In the genomic region with DNA sequence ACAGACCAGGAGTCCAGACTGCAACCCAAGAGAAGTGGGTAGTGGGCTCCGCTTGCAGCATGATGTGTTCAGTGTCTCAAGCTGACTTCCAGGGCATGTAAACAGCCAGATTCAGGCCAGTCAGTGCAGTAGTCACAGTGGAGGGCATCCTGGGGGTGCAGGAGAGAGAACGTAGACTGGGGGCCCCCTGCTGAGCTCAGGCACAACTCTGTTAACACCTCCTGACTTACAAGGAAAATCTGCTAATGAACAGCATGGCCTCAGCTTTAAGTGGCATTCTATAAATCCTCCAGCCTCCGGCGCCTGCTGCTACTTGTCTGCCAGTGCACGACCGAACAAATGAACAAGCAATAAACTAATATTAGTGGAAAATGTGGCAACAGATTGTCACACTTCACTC, we compare ENCODE assay signal across 19 mouse cellular contexts. TPM values are rescaled to one million over a fixed set of nuclear protein-coding genes. Genes with fewer than 3 reads are reported as not detected.
DNase-seq lines count a peak whose midpoint lies in the region; ATAC-seq and TF ChIP-seq lines count a peak whose summit lies in the region.
"Had no signal": no experiment of that assay in that cellular context is flagged by ENCODE, and none has a peak within 500 bp of the region (broad histone marks: within the 10 kb centered on the region; RNA-seq: fewer than 3 reads in every experiment).

No protein-coding gene starts in this region.

- DNase-seq in embryo, embryonic 11 days: peak; percentile 37
- no peak for DNase-seq in embryo, embryonic 9.5 days (ENCODE audit: extremely low spot score)
- peak; percentile 68 to 71 for DNase-seq in cerebellum, adult 2 months
- DNase-seq in embryonic facial prominence, embryonic 10.5 days (ENCODE audit: low spot score): no peak
- DNase-seq in limb, embryonic 11.5 days (ENCODE audit: low spot score): peak; percentile 80
- DNase-seq in gastrocnemius, postnatal 36 days: no peak
- DNase-seq: adrenal gland, adult 8-10 months; lung, adult 2 months; right cerebral cortex, postnatal 25 days; thymus, postnatal 14 days had no signal

- intact Hi-C loops in gastrocnemius, postnatal 36 days (cut with DNase I): no loop called here

- H3K4me3 ChIP-seq in cerebellum, adult 2 months (replicated peaks; ENCODE audit: insufficient read depth, low read depth, low read length): no peak overlapping the region
- no peak overlapping the region for H3K4me3 ChIP-seq in embryonic facial prominence, embryonic 10.5 days
- H3K4me3 ChIP-seq in limb, embryonic 11.5 days (ENCODE audit: low read depth, low read length): no peak overlapping the region
- no peak overlapping the region for H3K4me3 ChIP-seq in kidney, embryonic 16.5 days (ENCODE audit: low read length)
- H3K4me3 ChIP-seq: forebrain, embryonic 10.5 days; heart, embryonic 13.5 days; kidney, embryonic 15.5 days had no signal

- H3K4me2 ChIP-seq in limb, embryonic 11.5 days (ENCODE audit: low read depth, severe bottlenecking): no peak overlapping the region
- H3K4me2 ChIP-seq in kidney, embryonic 16.5 days (replicated peaks; ENCODE audit: low read depth, low read length): no peak overlapping the region
- H3K4me2 ChIP-seq: heart, embryonic 13.5 days; kidney, embryonic 15.5 days; midbrain, embryonic 11.5 days had no signal

- no peak overlapping the region for H3K9ac ChIP-seq in limb, embryonic 11.5 days (ENCODE audit: low read length)
- H3K9ac ChIP-seq in kidney, embryonic 16.5 days (replicated peaks; ENCODE audit: low read length): no peak overlapping the region
- H3K9ac ChIP-seq: heart, embryonic 13.5 days; kidney, embryonic 15.5 days had no signal

- WGBS in cerebellum, adult 2 months: 35% methylated on average over 6 of the region's 6 CpGs
- WGBS in embryonic facial prominence, embryonic 10.5 days: 71% methylated on average over 6 of the region's 6 CpGs
- WGBS in limb, embryonic 11.5 days: 8% methylated on average over 6 of the region's 6 CpGs
- 58% methylated on average over 6 of the region's 6 CpGs for WGBS in kidney, embryonic 16.5 days

- H3K27ac ChIP-seq in cerebellum, adult 2 months (ENCODE audit: insufficient read depth, low read length): peak overlapping the region; percentile 84
- H3K27ac ChIP-seq in embryonic facial prominence, embryonic 10.5 days (replicated peaks): peak overlapping the region; percentile 54
- H3K27ac ChIP-seq in limb, embryonic 11.5 days (replicated peaks; ENCODE audit: low read depth, low read length): peak overlapping the region; percentile 75; the same call in 1 of the 2 replicates
- no peak overlapping the region for H3K27ac ChIP-seq in kidney, embryonic 16.5 days (ENCODE audit: low read length)
- H3K27ac ChIP-seq: forebrain, embryonic 10.5 days; heart, embryonic 13.5 days; kidney, embryonic 15.5 days; macrophage; stomach, postnatal 0 days had no signal

- no peaks in the 10 kb centered on the region for H3K27me3 ChIP-seq in cerebellum, adult 2 months (ENCODE audit: control insufficient read depth, insufficient read depth, low read length)
- no peaks in the 10 kb centered on the region for H3K27me3 ChIP-seq in embryonic facial prominence, embryonic 10.5 days (replicated peaks; ENCODE audit: low read depth, poor library complexity, severe bottlenecking)
- peaks cover 5% of the 10 kb centered on the region for H3K27me3 ChIP-seq in limb, embryonic 11.5 days (ENCODE audit: control insufficient read depth, insufficient read depth, low read length)
- H3K27me3 ChIP-seq in kidney, embryonic 16.5 days (ENCODE audit: insufficient read depth, low read length): no peaks in the 10 kb centered on the region

- H3K9me3 ChIP-seq in embryonic facial prominence, embryonic 10.5 days: no peaks in the 10 kb centered on the region
- H3K9me3 ChIP-seq in limb, embryonic 11.5 days (ENCODE audit: control insufficient read depth, low read length): no peaks in the 10 kb centered on the region
- no peaks in the 10 kb centered on the region for H3K9me3 ChIP-seq in kidney, embryonic 16.5 days (ENCODE audit: low read length)
- H3K9me3 ChIP-seq: forebrain, embryonic 10.5 days; heart, embryonic 13.5 days; kidney, embryonic 15.5 days had no signal

- no peak for TF ChIP-seq CTCF in cerebellum, adult 2 months (IDR thresholded peaks at IDR 0.05; ENCODE audit: borderline replicate concordance, insufficient read depth, low read depth, low read length)

- no peak for TF ChIP-seq POLR2A in cerebellum, adult 2 months (IDR thresholded peaks at IDR 0.05; ENCODE audit: borderline replicate concordance, insufficient read depth, low read length)

- ATAC-seq in limb, embryonic 11.5 days (ENCODE audit: insufficient number of reproducible peaks, low FRiP score, low TSS enrichment, low read depth): 0 out of 2 replicates have a peak, but pooled peaks have one; percentile 32
- no peak for ATAC-seq in inflammation-experienced regulatory T-cells, adult 6 months
- no peak for ATAC-seq in kidney, embryonic 16.5 days (ENCODE audit: low FRiP score, low TSS enrichment)

- peaks cover 41% of the 10 kb centered on the region for H3K4me1 ChIP-seq in cerebellum, adult 2 months (ENCODE audit: control insufficient read depth, insufficient read depth, low read length)
- peaks cover 47% of the 10 kb centered on the region for H3K4me1 ChIP-seq in embryonic facial prominence, embryonic 10.5 days
- peaks cover 50% of the 10 kb centered on the region for H3K4me1 ChIP-seq in limb, embryonic 11.5 days (ENCODE audit: control insufficient read depth, insufficient read depth, low read length)
- peaks cover 26% of the 10 kb centered on the region for H3K4me1 ChIP-seq in kidney, embryonic 16.5 days (ENCODE audit: insufficient read depth, low read length)

- H3K36me3 ChIP-seq in embryonic facial prominence, embryonic 10.5 days (replicated peaks): no peaks in the 10 kb centered on the region
- no peaks in the 10 kb centered on the region for H3K36me3 ChIP-seq in limb, embryonic 11.5 days (ENCODE audit: control insufficient read depth, insufficient read depth, low read length)
- no peaks in the 10 kb centered on the region for H3K36me3 ChIP-seq in kidney, embryonic 16.5 days (ENCODE audit: insufficient read depth, low read length)
- H3K36me3 ChIP-seq: forebrain, embryonic 10.5 days; heart, embryonic 13.5 days; kidney, embryonic 15.5 days had no signal

RNA-seq across cellular contexts. Expression of gene Ltbp2, which starts 33.6 kb away (rescaled TPM):
- 18.2 and 25.0 TPM in 2 replicates for polyA plus RNA-seq in cerebellum, adult 2 months (2012; rRNA removed)
- polyA plus RNA-seq in embryonic facial prominence, embryonic 10.5 days (2016; fragmentation: Nextera tagmentation; extraction: Ambion mirVana): 0.12 TPM in 1 of 2 replicates, not detected in the other
- 0.20 and 0.23 TPM in 2 replicates for polyA plus RNA-seq in limb, embryonic 11.5 days (2014; fragmentation: Nextera tagmentation; extraction: Ambion mirVana)
- not detected for polyA plus RNA-seq in inflammation-experienced regulatory T-cells, adult 6 months (2017; shearing (Covaris generic))
- polyA plus RNA-seq in kidney, embryonic 16.5 days (2015; fragmentation: Nextera tagmentation; extraction: Ambion mirVana): 0.89 and 0.98 TPM in 2 replicates
- 1 to 10 TPM in 1 of 2 experiments, under 1 TPM in 1; 0.48 to 1.5 TPM for total RNA-seq in gastrocnemius, postnatal 36 days (2021)
- total RNA-seq: hematopoietic stem cell, adult 5-6 weeks had no signal

Comparison
In these comparisons a context has a peak if more than half of its experiments do, and no peak if none do; other contexts are left out.
1. DNase-seq: peak in embryo, embryonic 11 days (single experiment), cerebellum, adult 2 months (2 of 2) and limb, embryonic 11.5 days (single experiment); none in embryo, embryonic 9.5 days (single experiment), embryonic facial prominence, embryonic 10.5 days (single experiment) and gastrocnemius, postnatal 36 days (0 of 2).